Mouse (Mus musculus) heart, adult 18-20 months (tissue): ENCODE data around the gene Tmem115. TPM values are rescaled to one million over a fixed set of nuclear protein-coding genes. Genes with fewer than 3 reads are reported as not detected.

ENCODE experiments used
- DNase-seq, 2 experiments: peaks; one replicate each; pipeline ENCODE4 v3.0.0; 2021 to 2022; ENCODE audit warnings: mixed read lengths in 1 of 2
- long read RNA-seq, 2 experiments: library from polyadenylated mRNA; stranded (forward); transcript quantifications; one replicate each; pipeline ENCODE4 v2.0.0; 2021
- total RNA-seq, 2 experiments: library from RNA; stranded (reverse); gene quantifications; 2 replicates each; pipeline ENCODE4 v1.2.3; 2021

The Tmem115 gene
- total RNA-seq = 10 to 100 TPM; 22.2 to 22.3 TPM
- long read RNA-seq, experiment 1, transcript Tmem115-201 (2 exons, 2,194 nt) = major isoform, 31 of 31 reads
- long read RNA-seq, experiment 1, partial matches to known transcripts = 0 of 31 reads
- long read RNA-seq, experiment 1, other reads (novel, unspliced or antisense) = 0 of 31 reads
- long read RNA-seq, experiment 2, transcript Tmem115-201 (2 exons, 2,194 nt) = major isoform, 14 of 15 reads
- long read RNA-seq, experiment 2, partial matches to known transcripts = 1 of 15 reads
- long read RNA-seq, experiment 2, other reads (novel, unspliced or antisense) = 0 of 15 reads

DNA sequence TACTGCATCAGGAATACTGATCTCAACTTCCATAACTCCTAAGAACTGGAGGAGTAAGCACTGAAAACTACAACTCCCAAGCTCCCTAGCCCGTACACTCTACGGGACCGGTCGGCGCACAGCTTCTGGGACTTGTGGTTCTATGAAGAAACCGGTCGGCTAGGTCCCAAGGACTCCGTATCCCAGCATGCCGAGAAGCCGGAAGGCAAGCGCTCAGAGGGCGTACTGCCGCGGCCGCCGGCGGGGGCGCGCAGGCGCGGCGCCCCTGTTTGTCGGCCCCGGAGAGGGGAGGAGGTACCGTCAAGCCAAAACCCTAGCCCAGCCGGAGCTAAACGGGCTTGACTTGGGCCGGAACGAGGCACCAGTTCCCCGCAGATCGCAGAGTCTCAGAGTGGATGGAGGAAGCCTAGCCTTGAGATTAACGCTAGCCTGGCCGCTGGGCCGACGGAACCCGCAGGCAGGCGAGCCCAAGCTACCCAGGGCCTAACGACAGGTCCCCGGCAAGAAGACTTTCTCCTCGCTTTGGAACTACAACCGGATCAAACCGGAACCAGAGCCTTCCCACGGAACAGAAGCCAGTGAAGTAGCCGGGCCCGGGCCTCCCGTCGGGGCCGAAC lies at the start of gene Tmem115:
Tmem115 (plus strand) TSS at position 155 of the 617 bp plus-strand sequence.
- peak; percentile 91 to 98 for DNase-seq

DNA sequence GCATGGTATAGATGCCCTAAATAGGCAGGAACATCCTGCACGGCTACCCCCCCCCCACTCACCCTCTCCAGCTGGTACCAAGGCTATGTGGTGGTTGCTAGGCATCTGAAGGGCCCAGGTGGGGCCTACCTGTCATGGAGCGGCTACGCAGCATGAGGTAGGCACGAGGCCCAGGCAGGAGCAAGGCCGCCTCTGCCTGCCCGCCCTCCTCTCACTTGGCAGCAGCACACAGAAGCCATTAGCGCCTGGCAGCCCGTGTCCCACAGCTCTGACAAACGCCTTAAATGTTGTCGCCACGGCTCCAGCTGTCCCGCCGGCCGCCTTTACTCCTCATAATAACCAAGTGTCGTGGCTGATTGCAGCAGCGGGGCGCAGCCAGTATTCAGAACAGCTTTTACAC lies 49.4 kb upstream of the Tmem115 start:
- no peak for DNase-seq

DNA sequence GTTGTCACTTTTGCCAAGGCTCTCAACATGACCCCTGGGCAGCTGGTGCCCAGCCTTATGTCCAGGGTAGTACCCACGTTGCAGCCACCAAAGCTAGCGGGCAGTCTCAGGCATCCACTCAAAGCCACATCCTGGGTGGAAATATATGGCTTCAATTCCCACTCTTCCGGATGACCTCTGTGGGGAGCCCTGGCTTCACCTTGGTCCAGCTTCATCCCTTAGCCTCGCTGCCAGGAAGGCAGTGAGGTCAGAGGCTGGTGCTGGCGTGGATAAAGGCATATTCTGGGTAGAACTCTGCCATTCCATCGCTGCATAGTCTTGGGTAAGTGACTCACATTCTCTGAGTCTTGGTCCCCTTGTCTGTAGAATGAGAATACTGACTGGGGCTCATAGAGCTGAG lies 49.0 kb upstream of the Tmem115 start:
- DNase-seq = no peak

DNA sequence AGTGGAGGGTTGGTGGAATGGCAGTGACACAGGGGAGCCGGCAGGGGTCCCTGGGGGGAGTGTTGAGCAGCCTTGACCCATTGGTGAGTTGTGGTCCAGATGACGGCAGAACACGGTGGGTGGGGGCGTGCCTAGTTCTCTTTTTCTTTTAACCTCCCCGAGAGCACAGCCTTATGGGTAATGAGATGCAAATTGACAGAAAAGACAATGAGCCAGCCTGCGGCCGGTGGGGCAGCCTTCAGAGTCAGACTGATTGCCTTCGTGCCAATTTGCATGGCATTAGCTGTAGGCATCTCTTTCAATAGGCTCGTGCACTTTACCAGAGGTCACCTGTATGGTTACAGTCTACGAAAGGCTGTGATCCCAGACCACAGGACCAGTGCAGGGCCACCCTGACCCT lies 47.7 kb upstream of the Tmem115 start:
- no peak for DNase-seq

DNA sequence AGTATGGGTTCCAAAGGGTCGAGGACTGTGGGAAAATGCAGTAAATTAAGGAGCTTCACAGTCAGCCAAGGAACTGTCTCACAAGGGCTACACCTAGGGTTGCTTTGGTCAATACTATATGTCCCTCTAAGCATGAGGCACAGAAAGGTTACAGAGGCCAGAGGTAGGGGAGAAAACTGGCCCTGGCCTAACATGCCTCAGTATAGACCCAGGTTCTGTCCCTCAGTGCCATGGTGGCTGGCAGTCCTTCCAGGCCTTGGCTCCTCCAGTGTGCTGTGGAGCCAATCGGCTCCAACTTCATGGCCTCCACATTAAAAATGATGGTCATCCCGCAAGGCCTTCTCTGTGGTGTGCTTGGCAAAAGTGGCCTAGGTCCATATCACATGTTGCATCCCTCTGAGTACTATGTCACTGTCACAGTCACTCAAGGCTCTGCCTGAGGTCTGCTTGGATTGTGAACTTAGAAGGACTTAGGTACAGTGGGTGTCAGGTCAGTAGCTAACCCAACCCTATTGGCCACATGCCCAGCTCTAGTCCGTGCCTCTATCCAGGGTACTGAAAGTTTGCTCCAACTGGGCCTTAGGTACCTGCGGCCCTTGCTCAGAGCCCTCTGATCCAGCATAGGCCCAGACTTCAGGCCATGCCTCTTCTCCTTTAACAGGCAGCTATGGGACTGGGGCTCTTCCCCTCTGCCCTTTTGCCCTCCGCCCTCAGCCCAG lies 47.1 kb upstream of the Tmem115 start:
- DNase-seq = peak; percentile 9 to 35

DNA sequence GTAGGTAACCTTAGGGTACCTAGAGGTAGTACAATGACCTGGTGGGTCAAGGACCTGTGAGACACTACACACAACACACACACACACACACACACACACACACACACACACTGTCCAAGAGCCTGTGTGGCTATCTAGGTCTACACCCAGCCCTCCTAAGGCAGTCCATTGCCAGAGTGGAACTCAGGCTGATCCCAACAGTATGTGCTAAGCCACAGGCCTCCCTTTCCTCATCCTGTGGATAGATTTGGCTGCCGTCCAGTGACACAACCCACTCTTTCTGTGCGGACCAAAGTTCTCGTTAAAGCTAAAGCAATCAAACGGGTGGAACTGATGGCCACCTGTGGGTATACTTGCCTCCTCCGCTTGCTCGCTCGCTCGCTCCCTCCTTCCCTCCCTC lies 43.6 kb upstream of the Tmem115 start:
- no peak for DNase-seq

DNA sequence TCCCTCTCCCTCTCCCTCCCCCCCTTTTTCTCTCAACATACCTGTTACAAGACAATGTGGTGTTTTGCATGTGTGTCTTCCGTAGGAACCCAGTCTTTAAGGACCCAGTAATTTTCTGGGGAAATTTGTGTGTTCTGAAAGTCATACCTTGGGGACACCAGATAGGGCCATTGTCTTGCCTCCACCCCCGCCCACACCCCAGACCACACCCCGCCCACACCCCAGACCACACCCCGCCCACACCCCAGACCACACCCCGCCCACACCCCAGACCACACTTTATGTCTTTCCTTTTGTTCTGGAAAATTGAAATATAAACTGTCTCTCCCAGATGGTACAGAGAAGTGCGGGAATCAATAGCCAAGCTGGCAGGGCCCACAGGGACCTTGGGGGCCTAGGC lies 43.1 kb upstream of the Tmem115 start:
- DNase-seq = no peak

DNA sequence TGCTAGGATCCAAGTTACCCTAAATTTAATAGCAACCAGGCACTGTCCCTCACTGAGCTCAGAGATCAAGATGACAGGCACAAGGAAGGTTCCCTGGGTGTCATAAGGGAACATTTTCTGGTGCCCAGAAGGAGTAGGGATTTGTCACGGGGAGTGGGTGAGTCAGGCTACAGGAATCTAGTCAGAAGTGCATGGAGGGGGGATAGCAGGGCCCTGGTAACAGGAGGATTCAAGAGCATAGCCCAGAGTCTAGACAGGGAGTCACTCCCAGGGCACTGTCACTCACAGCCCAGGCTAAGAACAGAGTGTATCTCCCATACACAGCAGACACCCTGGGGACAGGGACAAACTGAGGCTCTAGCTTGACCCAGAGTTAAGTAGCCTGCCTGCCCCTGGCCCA lies 40.2 kb upstream of the Tmem115 start:
- DNase-seq = no peak

DNA sequence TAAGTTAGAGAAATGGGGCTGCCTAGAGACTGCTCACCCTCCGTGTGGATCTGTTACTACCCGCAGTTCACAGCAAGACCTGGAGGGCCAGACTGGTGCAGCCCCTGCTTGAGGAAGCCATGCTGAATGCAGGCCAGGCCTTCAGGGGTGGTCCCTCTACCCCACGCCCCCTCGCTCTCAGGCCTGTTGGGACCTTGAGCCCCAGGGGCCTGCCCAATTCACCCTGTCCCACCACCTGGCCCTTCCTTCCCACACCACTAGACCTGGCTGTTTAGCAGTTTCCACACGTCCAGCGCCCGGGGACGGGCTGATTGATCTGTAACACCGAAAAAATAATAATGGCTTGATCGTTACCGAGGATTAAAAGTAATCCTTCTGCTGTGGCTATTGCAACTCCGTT lies 39.5 kb upstream of the Tmem115 start:
- DNase-seq = no peak

DNA sequence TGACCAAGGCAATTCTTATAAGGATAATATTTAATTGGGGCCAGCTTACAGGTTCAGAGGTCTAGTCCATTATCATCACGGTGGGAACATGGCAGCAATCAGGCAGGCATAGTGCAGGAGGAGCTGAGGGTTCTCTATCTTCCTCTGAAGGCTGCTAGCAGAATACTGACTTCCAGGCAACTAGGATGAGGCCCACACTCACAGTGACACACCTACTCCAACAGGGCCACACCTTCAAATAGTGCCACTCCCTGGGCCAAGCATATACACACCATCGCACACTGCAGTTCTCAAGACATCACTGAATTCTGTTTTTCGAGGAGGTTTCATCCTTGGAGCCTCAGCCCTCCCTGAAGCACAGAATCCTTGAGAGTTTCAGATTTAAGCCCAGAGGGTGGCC lies 37.4 kb upstream of the Tmem115 start:
- no peak for DNase-seq

DNA sequence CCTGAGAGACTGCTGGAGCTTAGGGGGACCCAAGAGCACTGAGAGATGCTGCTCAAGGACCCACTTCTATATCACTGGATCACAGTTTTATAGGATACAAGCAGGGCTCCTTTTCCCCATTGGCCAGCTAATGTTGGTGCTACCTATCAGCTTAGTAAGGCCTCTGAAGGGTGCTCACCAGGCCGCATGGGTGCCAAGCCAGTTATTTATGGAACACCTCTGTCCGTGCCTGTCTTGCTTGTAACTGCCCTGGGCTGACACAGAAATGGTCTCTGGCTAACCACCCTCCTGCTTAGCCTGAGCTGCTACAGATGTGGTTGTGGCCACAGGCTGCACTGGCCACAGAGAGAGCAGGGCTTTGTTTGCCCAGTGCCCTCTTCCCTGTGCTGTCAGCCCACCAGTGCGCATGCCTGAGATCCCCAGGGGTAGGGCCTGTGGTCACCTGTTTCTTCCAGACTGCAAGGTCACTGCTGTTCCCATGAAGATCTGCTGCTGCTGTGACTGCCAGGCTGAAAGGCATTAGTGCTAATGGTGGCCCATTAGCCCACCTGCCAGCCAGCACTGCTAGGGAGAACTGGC lies 32.9 kb upstream of the Tmem115 start:
- peak; percentile 17 to 33 for DNase-seq

DNA sequence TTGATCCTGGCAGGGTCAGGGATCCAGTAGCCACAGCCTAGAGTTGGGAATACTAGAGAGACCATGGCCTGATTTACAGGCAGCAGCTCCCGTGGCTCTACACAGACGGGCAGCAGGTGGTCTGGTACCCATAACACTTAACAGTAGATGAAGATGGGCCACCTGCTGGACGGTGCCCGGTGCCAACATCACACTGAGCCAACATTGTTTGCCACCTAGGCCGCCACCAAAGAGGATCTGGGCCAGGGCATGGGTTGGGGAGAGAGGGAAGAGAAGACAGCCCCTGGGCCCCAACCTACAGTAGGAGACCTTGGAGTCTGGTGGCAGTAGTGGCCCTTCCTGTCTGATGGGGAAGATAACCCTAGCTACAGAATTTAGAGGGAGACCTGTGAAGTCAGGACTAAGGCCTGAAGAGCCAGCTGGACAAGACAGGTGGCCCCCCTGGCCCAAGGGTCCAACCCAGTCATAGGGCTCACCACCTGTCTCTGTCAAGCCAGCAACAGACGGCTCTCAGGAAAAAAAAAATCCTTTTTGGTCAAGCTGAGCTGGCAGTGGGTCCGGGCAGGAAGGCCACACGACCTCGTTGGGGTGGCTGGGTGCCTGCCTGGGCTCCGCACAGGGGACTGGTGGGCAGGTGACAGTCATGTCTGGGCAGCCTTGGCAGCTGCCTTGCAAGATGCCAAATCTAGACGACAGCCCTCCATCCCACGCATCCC lies 31.5 kb upstream of the Tmem115 start:
- no peak for DNase-seq

DNA sequence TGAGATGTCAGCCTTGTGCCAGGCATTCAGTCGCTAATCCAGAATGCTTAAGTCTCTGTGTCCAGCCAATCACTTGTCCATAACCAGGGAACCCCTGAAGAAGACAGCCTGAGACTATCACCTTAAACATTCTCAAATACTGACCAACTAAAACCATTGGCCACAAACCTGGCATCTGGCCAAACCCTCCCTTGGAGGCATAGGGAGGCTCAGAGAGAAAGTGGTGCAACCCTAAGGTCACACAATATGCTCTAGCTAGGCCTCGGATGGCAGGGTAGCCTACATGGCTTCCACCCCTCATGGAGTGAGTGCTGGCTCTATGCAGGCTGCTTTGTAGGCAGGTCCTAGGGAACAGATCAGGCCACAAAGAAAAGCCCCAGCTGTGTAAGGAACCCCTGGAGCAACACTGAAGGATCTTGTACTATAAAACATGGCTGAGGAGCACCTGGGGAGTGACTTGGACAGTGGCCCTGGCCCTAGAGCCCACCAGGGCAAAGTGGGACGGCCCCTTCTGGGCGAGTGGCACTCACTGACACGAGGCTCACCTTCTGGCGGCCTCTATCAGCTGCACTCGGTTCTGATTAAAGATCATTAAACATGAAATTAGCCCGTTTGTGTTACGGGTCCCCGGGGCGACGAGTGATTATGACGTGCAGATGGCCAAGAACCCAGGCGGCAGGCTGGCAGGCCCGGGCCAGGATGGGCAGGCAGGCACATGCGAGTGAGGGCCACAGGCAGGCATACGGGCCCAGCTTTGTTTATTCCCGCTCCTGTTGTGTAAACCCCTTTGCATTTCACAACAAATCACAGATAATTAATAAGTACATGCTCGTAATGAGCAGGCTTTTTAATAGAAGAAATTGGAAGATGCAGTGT lies 28.8 kb upstream of the Tmem115 start:
- no peak for DNase-seq

DNA sequence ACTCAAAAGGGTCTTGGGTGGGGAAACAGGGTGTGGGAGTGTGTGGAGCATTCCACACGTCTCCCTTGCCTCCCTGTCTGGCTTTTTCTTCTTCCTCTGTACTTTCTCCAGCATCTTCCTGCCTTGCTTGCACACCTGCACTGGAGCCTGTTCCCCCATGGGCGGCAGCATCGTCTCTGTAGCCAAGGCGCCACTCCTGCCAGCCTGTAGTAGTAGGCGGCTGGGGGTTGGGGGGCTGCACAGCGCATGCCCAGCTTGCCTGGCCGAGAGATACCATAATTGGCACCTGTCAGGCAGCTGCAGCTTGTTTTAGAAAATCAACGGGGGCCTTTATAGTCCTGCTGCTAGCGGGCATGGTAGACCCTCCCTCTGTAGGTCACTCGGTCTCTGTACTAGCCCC lies 25.5 kb upstream of the Tmem115 start:
- no peak for DNase-seq

DNA sequence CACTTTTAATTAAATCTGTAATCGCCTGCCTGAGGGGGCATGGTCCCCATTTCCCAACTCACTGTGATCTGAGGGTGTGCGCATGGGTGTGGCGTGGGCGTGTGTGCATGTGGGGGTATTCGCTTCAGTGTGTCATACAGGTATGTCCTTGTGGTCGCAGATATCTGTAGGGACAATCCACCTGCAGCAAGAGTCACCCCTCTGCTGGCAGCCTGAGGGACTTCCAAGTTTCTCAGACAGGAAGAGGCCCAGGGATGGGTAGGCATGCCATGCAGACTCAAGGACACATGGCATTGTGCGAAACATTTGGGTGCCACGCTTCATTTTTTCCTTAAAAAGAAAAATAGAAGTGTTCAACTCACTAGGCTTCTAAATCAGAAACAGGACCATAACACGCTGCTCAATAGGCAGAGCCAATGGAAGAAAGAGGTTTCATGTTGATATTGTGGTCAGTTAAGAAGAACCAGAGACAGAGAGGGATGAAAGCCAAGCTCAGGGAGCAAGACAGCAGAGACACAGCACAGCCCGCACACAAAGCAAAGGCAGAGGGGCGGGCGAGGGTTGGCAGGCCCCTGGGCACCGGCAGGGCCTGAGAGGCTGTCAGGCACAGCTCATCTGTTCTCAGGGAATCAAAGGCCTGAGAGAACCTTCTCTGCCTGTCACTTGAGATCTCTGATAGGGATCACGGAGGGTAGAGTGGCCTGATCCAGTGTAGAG lies 23.2 kb upstream of the Tmem115 start:
- DNase-seq = no peak

DNA sequence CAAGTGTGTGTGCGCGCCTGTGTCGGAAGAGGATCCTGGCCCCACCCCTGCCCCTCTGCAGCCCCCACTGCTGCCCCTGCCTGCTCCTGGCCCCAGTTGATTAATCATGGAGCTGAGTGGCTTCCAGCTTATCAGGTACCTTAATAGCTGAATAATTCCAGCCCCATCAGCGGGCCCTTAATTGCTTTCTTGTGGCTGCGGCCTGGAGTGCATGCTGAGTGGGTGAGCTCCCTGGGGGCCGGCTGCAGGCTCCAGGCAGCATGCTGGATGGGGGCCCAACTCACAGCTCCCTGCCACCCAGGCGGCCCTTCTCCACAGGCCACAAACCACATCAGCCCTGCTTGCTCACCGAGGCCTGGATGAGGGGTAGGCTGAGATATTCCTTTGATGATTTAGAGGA lies 22.3 kb upstream of the Tmem115 start:
- DNase-seq = no peak

DNA sequence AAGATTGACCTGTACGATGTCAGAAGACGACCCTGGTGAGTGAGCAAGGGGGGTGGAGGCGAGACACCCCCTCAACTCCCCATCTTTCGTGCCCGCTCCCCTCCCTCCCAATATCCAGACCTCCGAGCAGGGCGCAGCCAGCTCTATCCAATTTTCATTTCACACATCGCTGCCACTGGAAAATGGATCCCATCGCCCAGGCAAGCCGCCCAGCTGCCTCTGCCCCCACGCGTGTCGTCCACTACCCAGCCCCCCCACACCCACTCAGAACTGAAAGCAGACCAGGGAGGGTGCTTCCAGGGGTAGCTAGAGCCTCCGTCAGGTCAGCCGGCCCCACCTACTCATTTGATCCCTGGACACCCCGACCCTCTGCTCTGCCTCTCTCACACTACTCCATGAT lies 21.4 kb upstream of the Tmem115 start:
- no peak for DNase-seq

DNA sequence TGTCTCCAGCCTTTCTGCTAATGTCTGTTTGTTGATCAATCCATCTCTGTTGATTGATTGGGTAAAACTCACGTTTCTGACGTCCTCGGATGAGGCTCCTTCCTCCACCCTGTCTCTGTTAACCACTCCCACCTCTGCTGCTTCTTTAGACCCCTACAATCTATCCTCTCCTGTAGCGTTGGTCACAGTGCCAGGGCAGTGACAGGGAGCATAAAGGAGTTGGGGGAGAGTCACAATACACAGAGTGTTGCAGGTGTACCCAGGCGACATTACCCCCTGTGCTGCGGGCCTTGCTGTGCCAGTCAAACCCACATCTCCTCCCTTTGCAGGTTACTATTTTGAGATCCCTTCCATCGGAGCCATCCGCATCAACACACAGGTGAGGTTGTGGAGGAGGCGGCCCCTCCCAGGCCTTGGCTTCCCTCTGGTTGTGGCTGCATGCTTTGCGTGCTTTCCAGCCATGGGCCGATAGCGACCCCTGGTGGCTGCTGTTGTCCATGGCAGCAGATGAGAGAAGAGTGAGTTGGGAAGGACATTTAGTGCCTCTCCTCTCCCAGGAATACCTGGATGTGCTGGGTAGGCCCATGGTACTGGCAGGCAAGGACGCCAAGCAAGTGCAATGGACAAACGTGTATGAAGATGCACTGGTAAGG lies 19.3 kb upstream of the Tmem115 start:
- peak; percentile 69 to 89 for DNase-seq

DNA sequence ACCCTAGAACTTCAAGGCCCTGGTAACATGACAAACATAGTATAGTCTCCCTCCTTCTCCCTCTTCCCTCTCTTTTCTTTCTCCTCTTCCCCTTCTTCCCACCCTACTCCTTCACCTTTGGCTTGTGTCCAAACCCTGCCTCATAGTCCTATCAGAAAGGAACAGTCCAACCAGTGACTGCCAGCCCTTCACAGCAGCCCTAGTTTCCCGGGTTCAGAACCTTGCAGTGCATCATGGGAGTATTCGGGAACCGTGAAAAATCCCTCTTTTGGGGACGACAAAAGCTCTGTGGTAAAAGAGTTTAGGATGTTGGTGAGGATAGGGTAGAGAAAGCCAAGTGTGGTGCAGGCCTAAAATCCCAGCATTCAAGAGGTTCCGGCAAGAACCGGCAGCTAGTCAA lies 13.4 kb upstream of the Tmem115 start:
- DNase-seq = no peak

DNA sequence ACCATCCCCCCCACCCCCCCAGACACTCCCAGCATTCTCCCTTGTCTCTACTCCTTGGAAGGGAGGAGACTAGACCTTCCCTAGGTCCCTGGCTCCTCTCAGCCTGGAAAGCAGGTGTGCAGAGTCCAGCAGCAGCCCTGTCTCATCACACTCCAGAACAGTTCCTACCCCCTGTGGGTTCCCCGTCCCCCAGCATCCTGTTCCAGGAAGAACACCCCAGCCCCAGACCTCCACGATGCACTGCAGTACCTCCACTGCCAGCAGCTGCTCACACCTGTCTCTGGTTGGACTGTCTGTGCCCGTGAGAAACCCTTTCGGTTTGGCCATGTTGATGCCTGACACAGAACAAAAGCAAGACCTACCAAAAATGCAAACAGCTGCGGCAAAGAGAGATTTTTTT lies 12.6 kb upstream of the Tmem115 start:
- DNase-seq = no peak
